Mouse (Mus musculus): ENCODE measurements around the gene Spata7. TPM values are rescaled to one million over a fixed set of nuclear protein-coding genes. Genes with fewer than 3 reads are reported as not detected.
"Not testable (repeated sequence)": the region's sequence is repeated elsewhere in the genome, so short reads cannot be mapped to it uniquely, and the experiment has no call there.

The Spata7 gene
- polyA plus RNA-seq, 1 experiment from 2014 or later: 19.5 TPM

GRCm38 (mm10) chr12:98620922-98621321 lies 7.0 kb upstream of the Spata7 start:
- not testable (repeated sequence) for H3K27ac ChIP-seq; H3K9ac ChIP-seq; H3K9me3 ChIP-seq; H3K4me1 ChIP-seq; H3K4me3 ChIP-seq; H3K36me3 ChIP-seq; H3K27me3 ChIP-seq; ATAC-seq (ENCODE audit: low FRiP score, low read depth); H3K4me2 ChIP-seq (replicated peaks)
- WGBS: 46% methylated on average over 6 of the region's 6 CpGs

- 86% methylated on average over 10 of the region's 10 CpGs for WGBS
- not testable (repeated sequence) for H3K27me3 ChIP-seq; H3K36me3 ChIP-seq; H3K9me3 ChIP-seq; H3K27ac ChIP-seq; H3K9ac ChIP-seq; H3K4me3 ChIP-seq; H3K4me1 ChIP-seq; ATAC-seq (ENCODE audit: low FRiP score, low read depth); H3K4me2 ChIP-seq (replicated peaks)
These were observed 4.7 kb upstream of the Spata7 start for GRCm38 (mm10) chr12:98623266-98623665.

GRCm38 (mm10) chr12:98628260-98628970 lies 458 bp downstream of the Spata7 start:
- Histone ChIP-seq H3K9ac (peak overlapping the region; percentile 80), H3K4me1 (peaks cover 12% of the 10 kb centered on the region), H3K4me2 (replicated peaks) (peak overlapping the region; percentile 78), H3K4me3 (peak overlapping the region; percentile 86), H3K36me3 (peaks cover 4% of the 10 kb centered on the region; the same call in 1 of the 2 replicates), H3K27ac (no peak overlapping the region; the same call in 1 of the 2 replicates), H3K27me3 (no peaks in the 10 kb centered on the region), H3K9me3 (no peaks in the 10 kb centered on the region)
- 2% methylated on average over 16 of the region's 16 CpGs for WGBS
- ATAC-seq (ENCODE audit: low FRiP score, low read depth): peak; percentile 77

- Histone ChIP-seq H3K4me3 (no peak overlapping the region), H3K4me1 (no peaks in the 10 kb centered on the region), H3K9me3 (no peaks in the 10 kb centered on the region), H3K9ac (no peak overlapping the region), H3K27me3 (no peaks in the 10 kb centered on the region), H3K27ac (no peak overlapping the region), H3K4me2 (replicated peaks) (no peak overlapping the region), H3K36me3 (0 out of 2 replicates have a peak, but pooled peaks cover 9% of the 10 kb centered on the region)
- no peak for ATAC-seq (ENCODE audit: low FRiP score, low read depth)
These were observed 16.9 kb downstream of the Spata7 start for GRCm38 (mm10) chr12:98644852-98645251.

- H3K4me3 ChIP-seq: no peak overlapping the region
- no peaks in the 10 kb centered on the region for H3K9me3 ChIP-seq
- H3K4me1 ChIP-seq: no peaks in the 10 kb centered on the region
- no peaks in the 10 kb centered on the region for H3K27me3 ChIP-seq
- 56% methylated on average over 2 of the region's 2 CpGs for WGBS
- H3K4me2 ChIP-seq (replicated peaks): no peak overlapping the region
- ATAC-seq (ENCODE audit: low FRiP score, low read depth): peak; percentile 69; the same call in 1 of the 2 replicates
- peaks cover 22% of the 10 kb centered on the region for H3K36me3 ChIP-seq
- no peak overlapping the region for H3K9ac ChIP-seq
- H3K27ac ChIP-seq: no peak overlapping the region
These were observed 28.9 kb downstream of the Spata7 start for GRCm38 (mm10) chr12:98656873-98657272.

GRCm38 (mm10) chr12:98662617-98663016 lies 34.7 kb downstream of the Spata7 start:
- H3K9ac ChIP-seq: no peak overlapping the region

GRCm38 (mm10) chr12:98668132-98668814 lies 40.3 kb downstream of the Spata7 start:
- peaks cover 20% of the 10 kb centered on the region for H3K36me3 ChIP-seq
- peak overlapping the region; percentile 28; the same call in 1 of the 2 replicates for H3K27ac ChIP-seq
- H3K9me3 ChIP-seq: no peaks in the 10 kb centered on the region
- no peaks in the 10 kb centered on the region for H3K27me3 ChIP-seq
- no peak overlapping the region for H3K4me2 ChIP-seq (replicated peaks)
- WGBS: 59% methylated on average over 10 of the region's 10 CpGs
- H3K9ac ChIP-seq: no peak overlapping the region
- H3K4me3 ChIP-seq: no peak overlapping the region
- H3K4me1 ChIP-seq: no peaks in the 10 kb centered on the region; the same call in 1 of the 2 replicates
- ATAC-seq (ENCODE audit: low FRiP score, low read depth): no peak; the same call in 1 of the 2 replicates

More at GRCm38 (mm10) chr12:98662617-98663016, 34.7 kb downstream of the Spata7 start:
- Histone ChIP-seq H3K27ac (no peak overlapping the region), H3K4me1 (no peaks in the 10 kb centered on the region), H3K36me3 (peaks cover 31% of the 10 kb centered on the region), H3K4me3 (no peak overlapping the region), H3K9me3 (no peaks in the 10 kb centered on the region), H3K27me3 (no peaks in the 10 kb centered on the region), H3K4me2 (replicated peaks) (no peak overlapping the region)
- ATAC-seq (ENCODE audit: low FRiP score, low read depth): no peak
- 93% methylated on average over 7 of the region's 7 CpGs for WGBS

- H3K4me2 ChIP-seq (replicated peaks): no peak overlapping the region
- ATAC-seq (ENCODE audit: low FRiP score, low read depth): no peak; the same call in 1 of the 2 replicates
- H3K4me3 ChIP-seq: no peak overlapping the region
- H3K9ac ChIP-seq: no peak overlapping the region
- no peak overlapping the region for H3K27ac ChIP-seq
- 84% methylated on average over 10 of the region's 10 CpGs for WGBS
- H3K4me1 ChIP-seq: no peaks in the 10 kb centered on the region; the same call in 1 of the 2 replicates
- H3K36me3 ChIP-seq: peaks cover 24% of the 10 kb centered on the region
- no peaks in the 10 kb centered on the region for H3K9me3 ChIP-seq
- no peaks in the 10 kb centered on the region for H3K27me3 ChIP-seq
These were observed 41.1 kb downstream of the Spata7 start for GRCm38 (mm10) chr12:98669086-98669485.

- Histone ChIP-seq H3K27ac (no peak overlapping the region), H3K36me3 (peaks cover 22% of the 10 kb centered on the region), H3K4me2 (replicated peaks) (no peak overlapping the region), H3K4me3 (no peak overlapping the region), H3K27me3 (no peaks in the 10 kb centered on the region), H3K4me1 (no peaks in the 10 kb centered on the region; the same call in 1 of the 2 replicates), H3K9ac (no peak overlapping the region), H3K9me3 (no peaks in the 10 kb centered on the region)
- 86% methylated on average over 5 of the region's 5 CpGs for WGBS
- no peak for ATAC-seq (ENCODE audit: low FRiP score, low read depth)
These were observed 41.9 kb downstream of the Spata7 start for GRCm38 (mm10) chr12:98669864-98670263.

- H3K27me3 ChIP-seq: no peaks in the 10 kb centered on the region
- H3K36me3 ChIP-seq: peaks cover 19% of the 10 kb centered on the region
- no peak overlapping the region for H3K9ac ChIP-seq
- WGBS: 85% methylated on average over 4 of the region's 4 CpGs
- ATAC-seq (ENCODE audit: low FRiP score, low read depth): no peak
- no peak overlapping the region for H3K4me3 ChIP-seq
- H3K9me3 ChIP-seq: no peaks in the 10 kb centered on the region
- no peak overlapping the region for H3K27ac ChIP-seq
- no peak overlapping the region for H3K4me2 ChIP-seq (replicated peaks)
- no peaks in the 10 kb centered on the region; the same call in 1 of the 2 replicates for H3K4me1 ChIP-seq
These were observed 42.5 kb downstream of the Spata7 start for GRCm38 (mm10) chr12:98670429-98670828.

- Histone ChIP-seq H3K27ac (no peak overlapping the region), H3K4me3 (no peak overlapping the region), H3K4me2 (replicated peaks) (no peak overlapping the region), H3K9me3 (no peaks in the 10 kb centered on the region), H3K4me1 (no peaks in the 10 kb centered on the region), H3K27me3 (no peaks in the 10 kb centered on the region), H3K36me3 (peaks cover 32% of the 10 kb centered on the region), H3K9ac (no peak overlapping the region)
- no peak for ATAC-seq (ENCODE audit: low FRiP score, low read depth)
- 61% methylated on average over 6 of the region's 6 CpGs for WGBS
These were observed 45.9 kb downstream of the Spata7 start for GRCm38 (mm10) chr12:98673879-98674278.

GRCm38 (mm10) chr12:98674627-98675143 lies 46.7 kb downstream of the Spata7 start:
- ATAC-seq (ENCODE audit: low FRiP score, low read depth): peak; percentile 88
- WGBS: 13% methylated on average over 9 of the region's 9 CpGs
- peak overlapping the region; percentile 58; the same call in 1 of the 2 replicates for H3K9ac ChIP-seq

More at GRCm38 (mm10) chr12:98674627-98675143, 46.7 kb downstream of the Spata7 start:
- no peaks in the 10 kb centered on the region for H3K9me3 ChIP-seq
- H3K4me1 ChIP-seq: no peaks in the 10 kb centered on the region
- no peak overlapping the region for H3K27ac ChIP-seq
- H3K4me2 ChIP-seq (replicated peaks): peak overlapping the region; percentile 56
- H3K27me3 ChIP-seq: no peaks in the 10 kb centered on the region
- H3K36me3 ChIP-seq: peaks cover 33% of the 10 kb centered on the region
- peak overlapping the region; percentile 25 for H3K4me3 ChIP-seq
